Mouse (Mus musculus) intestine, postnatal 0 days (tissue): ENCODE data around the gene Lemd1. TPM values are rescaled to one million over a fixed set of nuclear protein-coding genes. Genes with fewer than 3 reads are reported as not detected.

Experiments used
- ATAC-seq: fragments of 200-750 bp; cut with Nextera tagmentation; 2 replicates; pipeline ENCODE4 v1.8.0; 2017; ENCODE audit warnings: mild to moderate bottlenecking, moderate TSS enrichment, moderate library complexity
- H3K27ac ChIP-seq: fragments of 300-500 bp; sonication (generic); 2 replicates; pipeline ENCODE4 v1.5.1; 2014; ENCODE audit warnings: mild to moderate bottlenecking, low read depth, low read length, moderate library complexity
- H3K27me3 ChIP-seq: fragments of 300-500 bp; sonication (generic); replicated peaks from 2 replicates; pipeline ENCODE4 v1.6.1; 2014; ENCODE audit warnings: low read length, mixed read lengths; ENCODE audit not compliant: control insufficient read depth, insufficient read depth
- H3K36me3 ChIP-seq: fragments of 300-500 bp; sonication (generic); 2 replicates; pipeline ENCODE4 v1.6.1; 2014; ENCODE audit warnings: mild to moderate bottlenecking, moderate library complexity; ENCODE audit not compliant: control insufficient read depth, insufficient read depth
- H3K4me1 ChIP-seq: fragments of 300-500 bp; sonication (generic); replicated peaks from 2 replicates; pipeline ENCODE4 v1.6.1; 2014; ENCODE audit warnings: antibody characterized with exemption, low read length, mixed read lengths; ENCODE audit not compliant: control insufficient read depth, insufficient read depth
- H3K4me2 ChIP-seq: fragments of 300-500 bp; sonication (generic); replicated peaks from 2 replicates; pipeline ENCODE4 v1.6.1; 2014; ENCODE audit warnings: low read depth, mild to moderate bottlenecking, moderate library complexity
- H3K4me3 ChIP-seq: fragments of 300-500 bp; sonication (generic); 2 replicates; pipeline ENCODE4 v1.5.1; 2014; ENCODE audit warnings: low read depth, low read length
- H3K9ac ChIP-seq: fragments of 300-500 bp; sonication (generic); 2 replicates; pipeline ENCODE4 v1.6.1; 2014; ENCODE audit warnings: mild to moderate bottlenecking, low read depth, low read length
- H3K9me3 ChIP-seq: fragments of 300-500 bp; sonication (generic); 2 replicates; pipeline ENCODE4 v1.6.1; 2016; ENCODE audit warnings: mixed run types; ENCODE audit not compliant: control insufficient read depth
- CTCF ChIP-seq: sonication (generic); IDR thresholded peaks from 2 replicates; pipeline ENCODE4 v1.5.1; 2016; ENCODE audit warnings: low read depth, mild to moderate bottlenecking, control low read depth, antibody characterized with exemption, moderate library complexity
- WGBS: fragments of 180-500 bp; shearing (Covaris S2); extraction: QIAGEN DNeasy Blood & Tissue Kit; methylation state at CpG from one replicate; pipeline ENCODE4 v1.1.7; 2014; 5-methylcytosine and 5-hydroxymethylcytosine counted together
- polyA plus RNA-seq: library from polyadenylated mRNA; unstranded; fragments of >200 nt; fragmentation: Nextera tagmentation; extraction: Ambion mirVana; gene quantifications from 2 replicates; pipeline ENCODE4 v1.2.1, GENCODE M21; 2015

The Lemd1 gene
- polyA plus RNA-seq, 1 experiment from 2014 or later: 0.08 TPM

DNA sequence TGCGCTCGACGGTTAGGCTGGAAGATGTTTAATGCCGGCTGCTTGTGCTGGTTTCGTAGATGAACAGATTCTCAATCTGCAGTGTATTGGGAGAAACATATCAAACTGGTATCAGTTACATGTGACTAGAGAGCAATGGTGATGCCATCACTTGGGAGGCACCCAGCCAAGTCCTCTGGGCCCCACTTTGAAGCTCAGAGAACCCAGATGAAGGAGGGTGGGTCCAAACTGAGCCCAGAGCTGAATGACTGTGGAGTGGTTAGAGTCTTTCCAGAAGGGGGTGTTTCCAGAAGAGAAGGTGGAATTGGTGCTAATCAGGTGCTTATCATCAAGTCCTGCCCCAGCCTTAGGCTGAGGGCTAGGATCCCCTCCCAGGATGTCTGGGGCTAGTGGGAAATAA is 110.0 kb downstream of the Lemd1 start:
- no peaks in the 10 kb centered on the region for H3K36me3 ChIP-seq
- H3K27ac ChIP-seq: no peak overlapping the region
- H3K4me1 ChIP-seq: no peaks in the 10 kb centered on the region
- WGBS: 87% methylated on average over 5 of the region's 5 CpGs
- peaks cover 18% of the 10 kb centered on the region for H3K27me3 ChIP-seq
- no peak overlapping the region for H3K4me3 ChIP-seq
- no peak for TF ChIP-seq CTCF
- no peak overlapping the region for H3K4me2 ChIP-seq
- H3K9ac ChIP-seq: no peak overlapping the region
- ATAC-seq: no peak
- no peaks in the 10 kb centered on the region for H3K9me3 ChIP-seq

GRCm38 (mm10) chr1:132302341-132302866 is 111.2 kb downstream of the Lemd1 start:
- no peak for TF ChIP-seq CTCF
- H3K36me3 ChIP-seq: no peaks in the 10 kb centered on the region
- 91% methylated on average over 9 of the region's 9 CpGs for WGBS
- H3K4me2 ChIP-seq: no peak overlapping the region
- peaks cover 18% of the 10 kb centered on the region for H3K27me3 ChIP-seq
- no peaks in the 10 kb centered on the region for H3K9me3 ChIP-seq
- no peak for ATAC-seq
- no peak overlapping the region for H3K27ac ChIP-seq
- no peak overlapping the region for H3K9ac ChIP-seq
- H3K4me3 ChIP-seq: no peak overlapping the region
- no peaks in the 10 kb centered on the region for H3K4me1 ChIP-seq

- no peak overlapping the region for H3K9ac ChIP-seq
- no peak for TF ChIP-seq CTCF
- H3K4me1 ChIP-seq: no peaks in the 10 kb centered on the region
- no peak overlapping the region for H3K27ac ChIP-seq
- H3K36me3 ChIP-seq: no peaks in the 10 kb centered on the region
- ATAC-seq: no peak
- H3K9me3 ChIP-seq: no peaks in the 10 kb centered on the region
- no peak overlapping the region for H3K4me3 ChIP-seq
- 37% methylated on average over 9 of the region's 9 CpGs for WGBS
- peaks cover 3% of the 10 kb centered on the region; the same call in 1 of the 2 replicates for H3K27me3 ChIP-seq
- H3K4me2 ChIP-seq: no peak overlapping the region
Measured at GRCm38 (mm10) chr1:132304618-132305214, 113.5 kb downstream of the Lemd1 start.

GRCm38 (mm10) chr1:132306160-132306559 is 114.9 kb downstream of the Lemd1 start:
- Histone ChIP-seq H3K4me1 (no peaks in the 10 kb centered on the region), H3K36me3 (no peaks in the 10 kb centered on the region), H3K4me3 (no peak overlapping the region), H3K27me3 (no peaks in the 10 kb centered on the region), H3K9me3 (no peaks in the 10 kb centered on the region), H3K27ac (no peak overlapping the region), H3K9ac (no peak overlapping the region), H3K4me2 (no peak overlapping the region)
- WGBS: 40% methylated on average over 4 of the region's 4 CpGs
- TF ChIP-seq CTCF: peak; percentile 81
- ATAC-seq: no peak

DNA sequence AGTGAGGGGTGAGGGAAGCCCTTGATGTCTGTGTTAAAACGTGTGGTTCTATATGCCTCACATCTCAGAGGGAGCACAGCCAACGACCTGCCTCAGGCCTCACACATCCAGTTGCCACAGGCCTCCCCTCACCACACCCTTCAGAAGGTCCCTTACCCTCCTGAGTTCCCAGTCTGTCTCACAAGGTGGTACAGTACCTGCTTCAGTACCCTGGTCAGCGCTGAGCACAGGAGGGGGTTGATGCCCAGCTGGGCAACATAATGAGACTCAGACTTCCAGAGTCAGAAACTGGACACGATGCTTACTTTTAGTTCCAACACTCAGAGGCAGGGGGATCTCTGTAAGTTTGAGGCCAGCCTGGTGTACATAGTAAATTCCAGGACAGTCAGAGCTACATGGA is 115.6 kb downstream of the Lemd1 start:
- no peak for TF ChIP-seq CTCF
- Histone ChIP-seq H3K4me2 (no peak overlapping the region), H3K27me3 (no peaks in the 10 kb centered on the region), H3K27ac (no peak overlapping the region), H3K9me3 (no peaks in the 10 kb centered on the region), H3K36me3 (no peaks in the 10 kb centered on the region), H3K4me3 (no peak overlapping the region), H3K9ac (no peak overlapping the region), H3K4me1 (no peaks in the 10 kb centered on the region)
- ATAC-seq: no peak
- 16% methylated on average over 4 of the region's 4 CpGs for WGBS

GRCm38 (mm10) chr1:132307962-132308361 is 116.7 kb downstream of the Lemd1 start:
- Histone ChIP-seq H3K27ac (no peak overlapping the region), H3K4me2 (no peak overlapping the region), H3K4me1 (no peaks in the 10 kb centered on the region), H3K36me3 (no peaks in the 10 kb centered on the region), H3K27me3 (no peaks in the 10 kb centered on the region), H3K4me3 (no peak overlapping the region), H3K9ac (no peak overlapping the region), H3K9me3 (no peaks in the 10 kb centered on the region)
- TF ChIP-seq CTCF: 0 out of 2 replicates have a peak, but pooled peaks have one; percentile 2
- ATAC-seq: no peak
- WGBS: 87% methylated on average over 6 of the region's 6 CpGs
